Mouse (Mus musculus): ENCODE data around the gene Muc15. TPM values are rescaled to one million over a fixed set of nuclear protein-coding genes. Genes with fewer than 3 reads are reported as not detected.

Muc15 gene
- total RNA-seq (2021) = under 1 TPM in 1 of 2 experiments, not detected in 1; 0.07 TPM
- long read RNA-seq, experiment 1 = 0 reads
- long read RNA-seq, experiment 2 = 0 reads

GRCm38 (mm10) chr2:110721290-110721753 lies at the start of gene Muc15:
TSS of gene Muc15 (plus strand) at chr2:110721340.
- DNase-seq = no peak

- no peak for DNase-seq
Observed at GRCm38 (mm10) chr2:110709436-110709835, 11.7 kb upstream of the Muc15 start.

- peak; percentile 49 to 51 for DNase-seq
Observed at GRCm38 (mm10) chr2:110710055-110710720, 11.0 kb upstream of the Muc15 start.

GRCm38 (mm10) chr2:110719051-110719450 lies 2.1 kb upstream of the Muc15 start:
- DNase-seq = no peak

- DNase-seq = no peak
Observed at GRCm38 (mm10) chr2:110722208-110722607, 1.1 kb downstream of the Muc15 start.

GRCm38 (mm10) chr2:110726106-110726505 lies 5.0 kb downstream of the Muc15 start:
- no peak for DNase-seq

GRCm38 (mm10) chr2:110737236-110737635 lies 16.1 kb downstream of the Muc15 start:
- no peak for DNase-seq

- no peak for DNase-seq
Observed at GRCm38 (mm10) chr2:110737981-110738380, 16.8 kb downstream of the Muc15 start.

- no peak for DNase-seq
Observed at GRCm38 (mm10) chr2:110739781-110740180, 18.6 kb downstream of the Muc15 start.

- DNase-seq = no peak
Observed at GRCm38 (mm10) chr2:110740493-110740892, 19.4 kb downstream of the Muc15 start.

- DNase-seq = no peak
Observed at GRCm38 (mm10) chr2:110757556-110757955, 36.4 kb downstream of the Muc15 start.

- no peak for DNase-seq
Observed at GRCm38 (mm10) chr2:110759434-110759833, 38.3 kb downstream of the Muc15 start.

- no peak for DNase-seq
Observed at GRCm38 (mm10) chr2:110787396-110787795, 66.3 kb downstream of the Muc15 start.

Other genes starting within 250 kb of the Muc15 start
- not detected for gene Slc5a12, start 124.0 kb upstream of the Muc15 start, total RNA-seq (2021)
- under 1 TPM; 0.15 to 0.18 TPM for gene Ano3, start 229.6 kb downstream of the Muc15 start, total RNA-seq (2021)